Mouse (Mus musculus) erythroid progenitor cell, adult 5-6 weeks (primary cell): ENCODE data around the gene Tead1. TPM values are rescaled to one million over a fixed set of nuclear protein-coding genes. Genes with fewer than 3 reads are reported as not detected.

Source experiments
- ATAC-seq: replicated peaks from 2 replicates; pipeline ENCODE4 v1.8.0; 2016; ENCODE audit warnings: moderate number of reproducible peaks, mild to moderate bottlenecking, moderate TSS enrichment, inconsistent platforms; ENCODE audit not compliant: poor library complexity, low FRiP score, severe bottlenecking
- total RNA-seq, 2 experiments: library from RNA; stranded (forward) in 1 of 2; stranded (reverse) in 1 of 2; fragments of 150-400 nt in 1 of 2; fragments of 186-747, 209-891 nt in 1 of 2; gene quantifications; 2 replicates each; pipeline versions ENCODE4 v1.2.3 to v1.2.4; 2015 to 2017; ENCODE audit warnings: low replicate concordance in 2 of 2

The Tead1 gene
- total RNA-seq, 2 experiments from 2014 or later: not detected

DNA sequence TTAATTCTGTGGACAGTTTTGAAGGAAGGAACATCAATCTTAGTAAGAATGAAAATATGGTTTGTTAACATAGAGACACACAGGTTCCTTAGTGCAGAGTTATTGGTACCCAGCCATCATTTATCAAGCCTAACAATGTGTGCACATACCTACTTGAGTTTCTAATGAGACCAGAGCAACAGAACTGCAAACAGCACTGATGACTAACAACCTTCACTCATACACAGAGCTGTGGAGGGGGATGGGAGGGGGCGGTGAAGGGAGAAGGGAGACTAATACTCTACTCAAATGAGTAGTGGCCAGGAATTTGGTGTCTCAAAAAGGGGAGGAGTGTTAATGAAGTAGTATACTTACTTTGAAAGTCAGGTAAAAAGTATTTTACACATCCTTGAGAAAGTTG lies 263.9 kb downstream of the Tead1 start:
- no peak for ATAC-seq

DNA sequence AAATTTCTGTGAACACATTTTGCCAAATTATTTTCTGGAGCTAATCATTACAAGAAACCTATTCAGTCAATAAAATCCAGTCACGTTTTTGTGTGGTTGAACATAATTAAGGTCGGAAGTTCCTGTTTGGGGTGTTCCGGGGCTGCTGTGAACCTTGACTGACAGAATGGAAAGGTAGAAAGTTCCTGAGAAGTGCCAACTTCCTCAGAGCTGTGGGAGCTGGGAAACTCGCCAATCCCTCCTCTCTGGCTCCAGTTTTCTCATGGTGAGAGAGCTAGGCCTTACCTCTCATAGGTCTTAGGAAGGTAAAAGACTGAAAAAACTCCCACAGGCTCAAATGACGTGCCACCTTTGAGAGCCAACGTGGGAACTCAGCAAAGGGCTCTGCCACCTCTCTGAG lies 267.6 kb downstream of the Tead1 start:
- no peak for ATAC-seq

DNA sequence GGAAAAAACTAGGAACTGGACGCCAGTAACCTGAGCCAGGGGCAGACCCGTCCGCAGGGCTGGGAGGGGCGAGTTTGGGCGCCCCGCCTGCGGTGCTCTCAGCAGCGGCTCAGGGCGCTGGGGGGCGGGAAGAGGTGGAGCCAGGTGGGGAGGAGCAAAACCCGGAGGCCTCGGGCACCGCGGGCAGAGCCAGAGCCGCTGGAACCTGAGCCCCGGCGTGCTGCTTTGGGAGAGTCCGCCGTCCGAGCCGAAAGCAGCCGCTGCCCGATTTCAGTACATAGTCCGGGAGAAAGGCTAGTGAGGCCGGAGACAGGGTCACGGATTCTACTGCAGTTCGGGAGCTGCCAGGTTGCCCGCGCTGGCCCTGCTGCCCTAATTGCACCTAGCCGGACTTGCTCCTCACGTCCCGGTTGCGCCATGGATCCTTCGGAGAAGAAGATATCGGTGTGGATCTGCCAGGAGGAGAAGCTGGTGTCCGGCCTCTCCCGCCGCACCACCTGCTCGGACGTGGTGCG lies 274.7 kb downstream of the Tead1 start, which contains the start of gene Rassf10:
Gene Rassf10 (plus strand): TSS at position 186 of the 515 bp plus-strand sequence.
- no peak for ATAC-seq

DNA sequence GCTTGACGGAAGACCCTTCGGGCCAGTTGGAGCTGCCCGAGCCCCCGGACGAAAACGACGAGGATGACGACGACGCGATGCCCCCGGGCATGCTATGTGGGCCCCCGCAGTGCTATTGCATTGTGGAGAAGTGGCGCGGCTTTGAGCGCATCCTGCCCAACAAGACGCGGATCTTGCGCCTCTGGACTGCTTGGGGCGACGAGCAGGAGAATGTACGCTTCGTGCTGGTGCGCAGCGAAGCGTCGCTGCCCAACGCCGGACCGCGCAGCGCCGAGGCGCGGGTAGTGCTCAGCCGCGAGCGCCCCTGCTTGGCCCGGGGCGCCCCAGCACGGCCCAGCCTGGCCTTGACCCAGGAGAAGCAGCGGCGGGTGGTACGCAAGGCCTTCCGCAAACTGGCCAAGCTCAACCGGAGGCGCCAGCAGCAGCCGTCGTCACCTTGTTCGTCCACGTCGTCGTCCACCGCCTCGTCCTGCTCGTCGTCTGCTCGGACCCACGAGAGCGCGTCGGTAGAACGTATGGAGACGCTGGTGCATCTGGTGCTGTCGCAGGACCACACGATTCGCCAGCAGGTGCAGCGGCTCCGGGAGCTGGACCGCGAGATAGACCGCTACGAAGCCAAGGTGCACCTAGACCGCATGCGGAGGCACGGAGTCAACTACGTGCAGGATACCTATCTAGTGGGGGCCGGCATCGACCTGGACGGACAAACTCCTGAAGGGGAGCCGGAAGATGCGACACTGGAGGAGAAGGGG lies 275.4 kb downstream of the Tead1 start:
- no peak for ATAC-seq

DNA sequence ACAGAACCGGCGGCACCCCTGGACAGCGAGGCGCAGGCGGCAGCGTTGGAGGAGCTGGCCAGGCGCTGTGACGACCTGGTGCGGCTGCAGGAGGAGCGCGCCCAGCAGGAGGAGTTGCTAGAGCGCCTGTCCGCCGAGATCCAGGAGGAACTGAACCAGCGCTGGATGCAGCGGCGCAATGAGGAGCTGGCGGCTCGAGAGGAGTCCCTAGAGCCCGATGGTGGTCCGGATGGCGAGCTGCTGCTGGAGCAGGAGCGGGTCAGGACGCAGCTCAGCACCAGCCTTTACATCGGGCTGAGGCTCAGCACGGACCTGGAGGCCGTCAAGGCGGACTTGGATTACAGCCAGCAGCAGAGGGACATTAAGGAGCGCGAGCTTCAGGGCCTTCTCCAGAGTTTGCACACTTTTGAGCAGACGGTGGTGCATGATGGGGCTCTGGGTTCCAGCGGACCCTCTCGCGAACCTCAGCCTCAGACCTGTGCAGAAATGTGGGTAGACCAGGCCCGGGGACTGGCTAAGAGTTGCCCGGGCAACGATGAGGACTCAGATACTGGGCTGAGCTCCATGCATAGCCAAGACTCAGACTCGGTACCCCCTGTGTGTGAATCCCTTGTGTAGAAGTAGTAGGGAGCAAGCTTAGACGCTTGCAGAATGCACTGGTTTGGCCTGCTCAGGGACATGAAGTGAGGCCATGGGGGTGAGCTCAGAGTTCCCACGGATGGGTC lies 276.1 kb downstream of the Tead1 start:
- ATAC-seq: no peak

DNA sequence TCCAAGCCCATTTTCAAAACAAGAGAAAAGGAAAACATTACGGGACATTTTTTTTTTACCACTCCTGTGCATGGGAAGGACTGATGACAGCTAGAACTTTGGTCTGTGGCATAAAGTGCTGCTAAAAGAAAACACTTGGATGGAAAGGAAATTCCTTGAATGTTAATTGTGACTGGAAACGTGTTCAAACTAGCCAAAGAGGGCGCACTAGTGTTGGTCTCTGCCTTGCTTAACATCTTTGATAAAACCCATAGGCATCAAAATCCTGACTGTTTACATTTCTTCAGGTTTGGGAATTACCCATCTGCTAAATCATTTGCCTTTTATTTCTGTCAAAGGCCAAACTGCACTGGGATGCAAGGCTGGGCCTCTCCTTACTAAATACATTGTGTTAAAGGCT lies 276.8 kb downstream of the Tead1 start:
- ATAC-seq: no peak
